Mouse (Mus musculus) cerebellum, adult 2 months (tissue): ENCODE data around the gene AC161166.1.

Experiments
- CTCF ChIP-seq: fragments of 200-500 bp; IDR thresholded peaks from 2 replicates; pipeline ENCODE4 v1.5.1; 2011; ENCODE audit warnings: low read depth, mild to moderate bottlenecking, control low read depth, low read length, moderate library complexity, borderline replicate concordance; ENCODE audit not compliant: insufficient read depth
- POLR2A ChIP-seq: fragments of 200-500 bp; IDR thresholded peaks from 2 replicates; pipeline ENCODE4 v1.6.1; 2011; ENCODE audit warnings: low read length, control low read depth, borderline replicate concordance; ENCODE audit not compliant: insufficient read depth

DNA sequence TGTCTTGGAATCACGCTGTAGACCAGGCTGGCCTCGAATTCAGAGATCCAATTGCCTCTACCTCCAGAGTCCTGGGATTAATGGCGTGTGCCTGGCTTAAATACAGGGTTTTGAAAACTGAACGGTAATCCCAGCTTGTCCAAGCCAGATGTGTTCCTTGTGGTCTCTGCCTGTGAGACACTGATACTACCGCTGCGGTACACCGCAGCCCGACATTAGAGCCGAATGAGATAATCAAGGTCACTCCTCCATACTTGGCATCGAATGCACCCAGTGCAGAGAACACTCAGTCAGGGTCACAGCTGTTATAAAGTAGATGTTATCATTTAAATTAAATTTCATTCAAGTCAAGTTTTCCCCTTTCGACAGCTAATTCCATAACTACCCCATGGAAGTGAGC is 16.6 kb upstream of the AC161166.1 start:
- TF ChIP-seq CTCF: no peak
- TF ChIP-seq POLR2A: no peak
